Mouse (Mus musculus) ovary, postnatal 36 days (tissue): Measurements from ENCODE around the gene Tnfsf18.

Source experiments
- DNase-seq: peaks from one replicate; pipeline ENCODE4 v3.0.0; 2022; ENCODE audit warnings: low spot score, mixed read lengths

Tnfsf18 gene

GRCm38 (mm10) chr1:161494343-161494742 is at the start of gene Tnfsf18:
TSS of gene Tnfsf18 (plus strand) at chr1:161494655.
- DNase-seq = peak; percentile 31

- no peak for DNase-seq
Observed at GRCm38 (mm10) chr1:161444858-161445257, 49.6 kb upstream of the Tnfsf18 start.

GRCm38 (mm10) chr1:161451683-161452245 is 42.7 kb upstream of the Tnfsf18 start:
- DNase-seq = no peak

DNA sequence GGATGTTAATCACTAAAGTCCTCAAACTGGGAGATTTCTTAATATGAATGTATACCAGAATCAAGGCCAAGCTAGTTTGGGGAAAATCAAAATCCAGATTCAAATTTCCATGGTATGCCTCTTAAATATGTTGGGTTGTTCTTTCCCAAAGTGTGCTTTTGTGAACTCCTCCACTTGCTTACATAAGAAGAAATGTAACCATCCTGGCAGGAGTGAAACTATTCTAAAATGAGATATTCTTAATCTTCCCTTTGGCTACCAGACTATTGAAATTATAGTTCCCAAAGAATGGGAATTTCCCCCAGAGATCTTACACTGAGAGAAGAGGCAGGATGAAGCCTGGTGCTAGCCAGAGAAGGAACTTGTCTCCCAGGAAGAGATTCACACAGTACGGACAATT is 42.2 kb upstream of the Tnfsf18 start:
- no peak for DNase-seq

DNA sequence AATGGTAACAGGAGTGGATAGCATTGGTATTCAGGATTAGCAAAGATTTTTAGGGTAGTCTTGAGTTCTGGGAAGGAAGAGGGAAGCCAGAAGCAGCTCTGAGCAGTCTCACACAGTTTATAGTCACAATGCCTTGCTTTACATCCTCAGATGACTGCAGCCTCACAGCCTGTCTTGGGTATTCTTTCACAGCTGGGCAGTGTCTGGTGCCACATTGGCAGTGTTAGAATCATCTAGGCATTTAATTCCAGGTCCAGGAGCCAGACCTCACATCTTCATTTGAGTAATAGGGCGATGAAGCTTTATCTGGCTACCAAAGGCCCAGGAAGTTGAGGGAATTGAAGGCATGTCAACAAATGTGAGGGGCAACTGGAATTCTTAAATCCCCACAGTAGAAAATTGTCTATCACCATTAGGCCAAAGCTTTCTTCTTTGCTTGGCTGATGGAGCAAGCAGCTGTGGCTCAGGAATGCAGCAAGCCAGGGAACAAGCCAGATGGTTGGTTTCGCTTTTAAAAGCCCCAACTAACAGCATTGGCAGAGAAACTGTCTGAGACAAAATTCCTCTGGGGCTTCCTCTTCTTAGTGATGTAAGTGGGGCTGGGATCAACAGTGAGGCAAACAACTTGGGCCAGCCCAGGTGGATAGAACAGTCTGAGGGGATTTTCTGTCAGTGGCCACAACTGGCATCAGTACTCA is 30.9 kb upstream of the Tnfsf18 start:
- no peak for DNase-seq

- DNase-seq = no peak
Observed at GRCm38 (mm10) chr1:161477221-161477620, 17.2 kb upstream of the Tnfsf18 start.

- no peak for DNase-seq
Observed at GRCm38 (mm10) chr1:161479854-161480253, 14.6 kb upstream of the Tnfsf18 start.

GRCm38 (mm10) chr1:161482211-161482610 is 12.2 kb upstream of the Tnfsf18 start:
- DNase-seq = no peak

DNA sequence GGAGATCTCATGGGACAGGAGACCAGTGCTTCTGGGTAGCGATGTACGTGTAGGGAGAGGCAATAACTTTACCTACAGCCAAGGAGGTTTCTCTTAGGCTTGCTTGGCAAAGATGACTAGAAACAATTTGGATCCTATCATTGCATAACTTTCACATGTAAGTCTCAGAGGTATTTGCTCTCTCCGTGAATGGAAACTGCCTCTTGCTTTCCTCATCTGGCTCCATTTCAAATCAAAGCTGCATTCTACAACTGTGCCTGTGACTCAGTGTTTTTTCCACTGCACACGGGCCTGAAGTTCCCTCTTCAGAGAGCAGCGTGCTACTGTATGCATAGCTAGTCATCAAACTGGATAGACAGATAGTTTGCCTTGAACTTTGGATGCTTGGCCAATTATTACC is 7.4 kb upstream of the Tnfsf18 start:
- no peak for DNase-seq

DNA sequence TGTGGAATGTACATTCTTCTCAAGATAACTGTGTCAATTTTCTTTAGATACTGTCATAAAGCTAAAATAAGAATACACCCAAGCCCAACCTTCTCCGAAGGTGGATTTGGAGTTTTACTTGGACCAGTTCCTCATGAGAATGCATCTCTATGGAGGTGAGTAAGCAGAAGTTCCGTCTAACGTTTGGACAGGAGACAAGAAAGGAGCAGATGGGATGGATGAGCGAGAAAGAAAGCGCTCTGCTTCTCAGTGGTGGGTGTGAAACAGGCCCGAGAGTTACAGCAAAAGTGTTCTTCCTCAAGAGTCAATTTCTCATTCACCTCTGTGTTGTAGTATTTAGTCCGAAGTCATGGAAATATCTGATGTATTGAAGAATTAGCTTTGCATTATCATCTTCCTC is 2.7 kb upstream of the Tnfsf18 start:
- no peak for DNase-seq

DNA sequence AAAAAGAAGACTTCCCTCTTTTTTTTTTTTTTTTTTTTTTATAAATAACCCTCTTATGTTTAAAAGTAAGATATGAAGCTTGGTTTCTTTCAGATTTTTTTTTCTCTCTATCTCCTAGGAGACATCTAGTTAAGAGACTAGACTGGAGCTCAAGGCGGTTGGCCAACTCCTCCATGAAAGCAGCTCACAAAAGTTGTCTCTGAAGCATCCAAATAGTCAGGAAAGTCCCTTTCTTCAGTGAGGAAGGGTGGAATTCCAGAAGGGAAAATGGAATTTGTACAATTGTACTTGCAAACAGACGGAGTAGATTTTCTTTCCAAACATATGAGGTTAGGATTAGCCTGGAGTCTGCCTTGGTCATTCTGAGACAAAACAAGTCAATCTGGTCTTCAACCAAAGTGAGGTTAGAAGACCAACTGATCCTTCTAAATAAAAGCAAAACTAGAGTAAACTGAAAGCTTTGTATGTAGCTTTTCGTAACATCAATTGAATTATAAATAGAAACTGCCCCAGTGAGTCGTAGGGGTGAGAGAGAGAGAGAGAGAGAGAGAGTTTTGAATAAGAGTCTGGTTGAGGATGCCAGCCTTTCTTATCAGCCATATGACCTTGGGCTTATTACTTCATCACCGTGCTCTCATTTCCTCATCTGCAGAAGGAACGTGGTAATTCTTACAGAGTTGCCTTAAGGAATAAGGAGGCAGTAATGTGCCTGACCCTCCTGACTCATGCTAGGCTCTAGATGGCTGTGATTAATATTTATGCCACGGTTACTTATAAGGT is 2.6 kb downstream of the Tnfsf18 start:
- no peak for DNase-seq

GRCm38 (mm10) chr1:161500114-161500810 is 5.8 kb downstream of the Tnfsf18 start:
- no peak for DNase-seq

GRCm38 (mm10) chr1:161500811-161501146 is 6.3 kb downstream of the Tnfsf18 start:
- DNase-seq = no peak

DNA sequence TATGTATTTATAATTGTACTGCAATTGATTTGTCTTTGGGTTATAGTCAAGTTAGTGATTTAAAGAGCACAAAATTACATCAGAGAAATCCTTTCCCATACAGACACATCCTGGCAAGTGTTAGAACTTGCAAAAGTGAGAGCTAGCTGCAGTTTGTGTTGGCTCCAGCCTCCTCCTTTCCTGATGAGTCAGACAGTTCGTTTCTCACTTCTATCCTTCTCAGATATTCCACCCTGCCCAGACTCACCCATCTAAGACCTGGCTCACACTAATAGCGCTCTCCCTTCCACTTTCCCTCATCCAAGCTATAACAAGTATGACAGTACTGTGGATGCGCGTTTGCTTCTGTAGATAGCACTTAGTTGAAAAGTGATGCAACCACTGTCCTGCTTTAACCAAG is 11.9 kb downstream of the Tnfsf18 start:
- DNase-seq = no peak

GRCm38 (mm10) chr1:161507623-161508047 is 13.2 kb downstream of the Tnfsf18 start:
- DNase-seq = peak; percentile 15

GRCm38 (mm10) chr1:161517355-161517754 is 22.9 kb downstream of the Tnfsf18 start:
- no peak for DNase-seq

GRCm38 (mm10) chr1:161520223-161520622 is 25.8 kb downstream of the Tnfsf18 start:
- no peak for DNase-seq

GRCm38 (mm10) chr1:161528173-161528572 is 33.7 kb downstream of the Tnfsf18 start:
- DNase-seq = no peak

- no peak for DNase-seq
Observed at GRCm38 (mm10) chr1:161550596-161551095, 56.2 kb downstream of the Tnfsf18 start.

- no peak for DNase-seq
Observed at GRCm38 (mm10) chr1:161552098-161552497, 57.6 kb downstream of the Tnfsf18 start.
